Mouse (Mus musculus): ENCODE measurements at regions not wholly inside any gene's neighbourhood (a gene's known extent, or its start where the extent isn't known, plus 50 kb on each side); places are given as distances from the start of the nearest gene placed in this dataset.

GRCm38 (mm10) chr6:31090288-31090687 is 131.4 kb upstream of the Klf14 start:
- no peak for TF ChIP-seq CTCF (IDR thresholded peaks at IDR 0.05; ENCODE audit: low read depth)
- TF ChIP-seq EP300 (IDR thresholded peaks at IDR 0.05; ENCODE audit: low read depth), result no peak

Measured in liver, embryonic 14.5 days (tissue).